Mouse (Mus musculus) thymus, adult 2 months (tissue): ENCODE results near the gene Dst. TPM values are rescaled to one million over a fixed set of nuclear protein-coding genes. Genes with fewer than 3 reads are reported as not detected.

Experiments
- DNase-seq: peaks from one replicate; pipeline ENCODE4 v3.0.0; 2021
- H3K27ac ChIP-seq: fragments of 200-500 bp; 2 replicates; pipeline ENCODE4 v1.5.1; 2012; ENCODE audit warnings: low read length, control low read depth; ENCODE audit not compliant: control insufficient read depth, insufficient read depth
- H3K27me3 ChIP-seq: fragments of 200-500 bp; 2 replicates; pipeline ENCODE4 v1.6.1; 2012; ENCODE audit warnings: mild to moderate bottlenecking, low read length, moderate library complexity, mixed read lengths; ENCODE audit not compliant: control insufficient read depth, insufficient read depth
- H3K36me3 ChIP-seq: fragments of 200-500 bp; 2 replicates; pipeline ENCODE4 v1.6.1; 2012; ENCODE audit warnings: mild to moderate bottlenecking, low read length, moderate library complexity; ENCODE audit not compliant: control insufficient read depth, insufficient read depth
- H3K4me1 ChIP-seq: fragments of 200-500 bp; replicated peaks from 2 replicates; pipeline ENCODE4 v1.6.1; 2012; ENCODE audit warnings: low read length; ENCODE audit not compliant: control insufficient read depth, insufficient read depth
- H3K4me3 ChIP-seq: fragments of 200-500 bp; 2 replicates; pipeline ENCODE4 v1.5.1; 2012; ENCODE audit warnings: mild to moderate bottlenecking, low read length, control low read depth, moderate library complexity; ENCODE audit not compliant: control insufficient read depth, insufficient read depth
- CTCF ChIP-seq: fragments of 200-500 bp; IDR thresholded peaks from 2 replicates; pipeline ENCODE4 v1.5.1; 2012; ENCODE audit warnings: mild to moderate bottlenecking, control low read depth, low read length, moderate library complexity, borderline replicate concordance; ENCODE audit not compliant: control insufficient read depth, poor library complexity, insufficient read depth; ENCODE audit errors: extremely low read depth
- POLR2A ChIP-seq: fragments of 200-500 bp; IDR thresholded peaks from 2 replicates; pipeline ENCODE4 v1.6.1; 2012; ENCODE audit warnings: mild to moderate bottlenecking, low read length, control low read depth, moderate library complexity; ENCODE audit not compliant: control insufficient read depth, poor library complexity, insufficient read depth; ENCODE audit errors: extremely low read depth
- WGBS: fragments of 180-500 bp; shearing (Covaris S2); methylation state at CpG from one replicate; pipeline ENCODE4 v1.1.7; 2018; 5-methylcytosine and 5-hydroxymethylcytosine counted together
- polyA plus RNA-seq: library from polyadenylated mRNA; depleted of rRNA; stranded (reverse); fragments of >200 nt; gene quantifications from 2 replicates; pipeline ENCODE4 v1.2.3, GENCODE M21; 2012

The Dst gene
- polyA plus RNA-seq, 1 experiment = 24.2 TPM

- no peak overlapping the region for H3K4me3 ChIP-seq
- 97% methylated on average over 3 of the region's 3 CpGs for WGBS
- H3K27ac ChIP-seq = no peak overlapping the region
- DNase-seq = no peak
- no peaks in the 10 kb centered on the region for H3K27me3 ChIP-seq
- H3K4me1 ChIP-seq = no peaks in the 10 kb centered on the region
- TF ChIP-seq CTCF (no peak), POLR2A (no peak)
- no peaks in the 10 kb centered on the region for H3K36me3 ChIP-seq
Measured at GRCm38 (mm10) chr1:34051251-34051650, 143.2 kb downstream of the Dst start.

- WGBS = 97% methylated on average over 5 of the region's 5 CpGs
- no peak for DNase-seq
Measured at GRCm38 (mm10) chr1:34052422-34052821, 144.4 kb downstream of the Dst start.

GRCm38 (mm10) chr1:34054970-34055369 lies 146.9 kb downstream of the Dst start:
- DNase-seq = no peak
- Histone ChIP-seq H3K4me3 (no peak overlapping the region), H3K4me1 (no peaks in the 10 kb centered on the region), H3K36me3 (no peaks in the 10 kb centered on the region), H3K27ac (no peak overlapping the region), H3K27me3 (no peaks in the 10 kb centered on the region)
- TF ChIP-seq POLR2A (no peak), CTCF (no peak)
- WGBS = 98% methylated on average over 10 of the region's 10 CpGs

More at GRCm38 (mm10) chr1:34052422-34052821, 144.4 kb downstream of the Dst start:
- TF ChIP-seq CTCF (no peak), POLR2A (no peak)
- no peaks in the 10 kb centered on the region for H3K27me3 ChIP-seq
- no peaks in the 10 kb centered on the region for H3K36me3 ChIP-seq
- H3K4me1 ChIP-seq = no peaks in the 10 kb centered on the region
- no peak overlapping the region for H3K4me3 ChIP-seq
- H3K27ac ChIP-seq = no peak overlapping the region

GRCm38 (mm10) chr1:34056658-34057057 lies 148.6 kb downstream of the Dst start:
- 95% methylated on average over 14 of the region's 14 CpGs for WGBS
- Histone ChIP-seq H3K4me3 (no peak overlapping the region), H3K27ac (no peak overlapping the region), H3K36me3 (no peaks in the 10 kb centered on the region), H3K4me1 (no peaks in the 10 kb centered on the region), H3K27me3 (no peaks in the 10 kb centered on the region)
- no peak for DNase-seq
- no peak for TF ChIP-seq CTCF
- no peak for TF ChIP-seq POLR2A

- WGBS = 96% methylated on average over 12 of the region's 12 CpGs
Measured at GRCm38 (mm10) chr1:34059231-34059630, 151.2 kb downstream of the Dst start.

GRCm38 (mm10) chr1:34060446-34060845 lies 152.4 kb downstream of the Dst start:
- 65% methylated on average over 6 of the region's 6 CpGs for WGBS
- Histone ChIP-seq H3K27me3 (no peaks in the 10 kb centered on the region), H3K36me3 (no peaks in the 10 kb centered on the region), H3K4me1 (no peaks in the 10 kb centered on the region), H3K4me3 (no peak overlapping the region), H3K27ac (no peak overlapping the region)
- DNase-seq = no peak
- TF ChIP-seq POLR2A (no peak), CTCF (no peak)

More at GRCm38 (mm10) chr1:34059231-34059630, 151.2 kb downstream of the Dst start:
- H3K4me3 ChIP-seq = no peak overlapping the region
- no peaks in the 10 kb centered on the region for H3K36me3 ChIP-seq
- no peak for DNase-seq
- TF ChIP-seq POLR2A (no peak), CTCF (no peak)
- no peaks in the 10 kb centered on the region for H3K27me3 ChIP-seq
- H3K4me1 ChIP-seq = no peaks in the 10 kb centered on the region
- H3K27ac ChIP-seq = no peak overlapping the region

GRCm38 (mm10) chr1:34061078-34061477 lies 153.1 kb downstream of the Dst start:
- Histone ChIP-seq H3K4me3 (no peak overlapping the region), H3K27me3 (no peaks in the 10 kb centered on the region), H3K4me1 (no peaks in the 10 kb centered on the region), H3K36me3 (no peaks in the 10 kb centered on the region), H3K27ac (no peak overlapping the region)
- TF ChIP-seq POLR2A (no peak), CTCF (no peak)
- 40% methylated on average over 4 of the region's 4 CpGs for WGBS
- peak; percentile 72 for DNase-seq
